Mouse (Mus musculus) c-Kit-positive CD71-positive TER-119-negative erythroid progenitor cells, embryonic 14.5 days (primary cell): Measurements from ENCODE around the gene Gpr107.
"Not testable (repeated sequence)": the region's sequence is repeated elsewhere in the genome, so short reads cannot be mapped to it uniquely, and the experiment has no call there.

ENCODE experiments used
- DNase-seq: peaks from one replicate; pipeline ENCODE4 v3.0.0-alpha.2; 2013; ENCODE audit warnings: low read depth

Gene Gpr107

GRCm38 (mm10) chr2:31160147-31160920 is 8.2 kb downstream of the Gpr107 start:
- peak; percentile 48 for DNase-seq

- DNase-seq, result no peak
Observed at GRCm38 (mm10) chr2:31161620-31162019, 9.5 kb downstream of the Gpr107 start.

- no peak for DNase-seq
Observed at GRCm38 (mm10) chr2:31163361-31164118, 11.4 kb downstream of the Gpr107 start.

- no peak for DNase-seq
Observed at GRCm38 (mm10) chr2:31164841-31165455, 12.8 kb downstream of the Gpr107 start.

GRCm38 (mm10) chr2:31165529-31165928 is 13.4 kb downstream of the Gpr107 start:
- DNase-seq, result no peak

- not testable (repeated sequence) for DNase-seq
Observed at GRCm38 (mm10) chr2:31167571-31167970, 15.5 kb downstream of the Gpr107 start.

- DNase-seq, result no peak
Observed at GRCm38 (mm10) chr2:31169001-31169400, 16.9 kb downstream of the Gpr107 start.

GRCm38 (mm10) chr2:31170164-31170563 is 18.0 kb downstream of the Gpr107 start:
- no peak for DNase-seq

- no peak for DNase-seq
Observed at GRCm38 (mm10) chr2:31172001-31172400, 19.9 kb downstream of the Gpr107 start.

GRCm38 (mm10) chr2:31172536-31172935 is 20.4 kb downstream of the Gpr107 start:
- no peak for DNase-seq

- no peak for DNase-seq
Observed at GRCm38 (mm10) chr2:31173290-31173689, 21.2 kb downstream of the Gpr107 start.

- not testable (repeated sequence) for DNase-seq
Observed at GRCm38 (mm10) chr2:31178593-31178992, 26.5 kb downstream of the Gpr107 start.

GRCm38 (mm10) chr2:31179471-31179870 is 27.4 kb downstream of the Gpr107 start:
- DNase-seq, result no peak

- DNase-seq, result no peak
Observed at GRCm38 (mm10) chr2:31180081-31180551, 28.0 kb downstream of the Gpr107 start.

GRCm38 (mm10) chr2:31182786-31183330 is 30.7 kb downstream of the Gpr107 start:
- no peak for DNase-seq

GRCm38 (mm10) chr2:31183830-31184229 is 31.7 kb downstream of the Gpr107 start:
- no peak for DNase-seq

GRCm38 (mm10) chr2:31188691-31189090 is 36.6 kb downstream of the Gpr107 start:
- no peak for DNase-seq

GRCm38 (mm10) chr2:31189654-31190053 is 37.5 kb downstream of the Gpr107 start:
- no peak for DNase-seq

GRCm38 (mm10) chr2:31191765-31192164 is 39.6 kb downstream of the Gpr107 start:
- no peak for DNase-seq

GRCm38 (mm10) chr2:31194356-31195021 is 42.4 kb downstream of the Gpr107 start:
- DNase-seq, result peak; percentile 15

- DNase-seq, result no peak
Observed at GRCm38 (mm10) chr2:31198621-31199020, 46.5 kb downstream of the Gpr107 start.

GRCm38 (mm10) chr2:31200051-31200450 is 47.9 kb downstream of the Gpr107 start:
- DNase-seq, result no peak
